Mouse (Mus musculus): ENCODE results near the gene Zfp771. TPM values are rescaled to one million over a fixed set of nuclear protein-coding genes. Genes with fewer than 3 reads are reported as not detected.

Zfp771 gene
- polyA plus RNA-seq, 1 experiment from 2014 or later = 70.4 TPM

DNA sequence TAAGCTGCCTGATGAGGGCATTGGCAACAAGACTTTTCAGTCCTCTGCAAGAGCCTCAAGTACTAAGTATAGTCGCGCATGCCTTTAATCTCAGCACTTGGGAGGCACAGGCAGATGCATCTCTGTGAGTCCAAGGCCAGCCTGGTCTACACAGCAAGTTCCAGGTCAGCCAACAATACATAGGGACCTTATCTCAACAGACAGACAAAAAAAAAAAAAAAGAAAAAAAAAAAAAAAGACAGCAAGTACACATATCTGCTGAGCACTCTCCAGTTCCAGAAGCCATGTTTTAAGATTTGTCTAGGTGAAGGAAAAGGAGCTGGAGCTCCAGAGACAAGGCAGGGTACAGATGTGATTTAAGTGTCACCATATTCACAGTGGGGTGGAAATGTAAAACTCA, 11.9 kb downstream of the Zfp771 start:
- Histone ChIP-seq H3K9me3 (replicated peaks; ENCODE audit: control insufficient read depth, low read length, poor library complexity, severe bottlenecking) (no peaks in the 10 kb centered on the region), H3K4me2 (ENCODE audit: low read length) (no peak overlapping the region), H3K9ac (ENCODE audit: low read depth, low read length) (no peak overlapping the region), H3K4me1 (ENCODE audit: control insufficient read depth, insufficient read depth, low read length) (peaks cover 20% of the 10 kb centered on the region), H3K4me3 (ENCODE audit: low read depth, low read length) (no peak overlapping the region), H3K36me3 (ENCODE audit: control insufficient read depth, insufficient read depth, low read length) (no peaks in the 10 kb centered on the region), H3K27ac (ENCODE audit: low read length) (no peak overlapping the region), H3K27me3 (ENCODE audit: control insufficient read depth, insufficient read depth, low read depth, low read length) (no peaks in the 10 kb centered on the region)
- 95% methylated on average over 2 of the region's 2 CpGs for WGBS
- ATAC-seq = no peak

GRCm38 (mm10) chr7:127256518-127256917, 12.4 kb downstream of the Zfp771 start:
- Histone ChIP-seq H3K9ac (ENCODE audit: low read depth, low read length) (no peak overlapping the region), H3K27ac (ENCODE audit: low read length) (no peak overlapping the region), H3K4me3 (ENCODE audit: low read depth, low read length) (no peak overlapping the region), H3K4me2 (ENCODE audit: low read length) (no peak overlapping the region), H3K27me3 (ENCODE audit: control insufficient read depth, insufficient read depth, low read depth, low read length) (no peaks in the 10 kb centered on the region), H3K36me3 (ENCODE audit: control insufficient read depth, insufficient read depth, low read length) (no peaks in the 10 kb centered on the region), H3K9me3 (replicated peaks; ENCODE audit: control insufficient read depth, low read length, poor library complexity, severe bottlenecking) (no peaks in the 10 kb centered on the region), H3K4me1 (ENCODE audit: control insufficient read depth, insufficient read depth, low read length) (peaks cover 24% of the 10 kb centered on the region)
- WGBS = 90% methylated on average over 5 of the region's 5 CpGs
- ATAC-seq = no peak

DNA sequence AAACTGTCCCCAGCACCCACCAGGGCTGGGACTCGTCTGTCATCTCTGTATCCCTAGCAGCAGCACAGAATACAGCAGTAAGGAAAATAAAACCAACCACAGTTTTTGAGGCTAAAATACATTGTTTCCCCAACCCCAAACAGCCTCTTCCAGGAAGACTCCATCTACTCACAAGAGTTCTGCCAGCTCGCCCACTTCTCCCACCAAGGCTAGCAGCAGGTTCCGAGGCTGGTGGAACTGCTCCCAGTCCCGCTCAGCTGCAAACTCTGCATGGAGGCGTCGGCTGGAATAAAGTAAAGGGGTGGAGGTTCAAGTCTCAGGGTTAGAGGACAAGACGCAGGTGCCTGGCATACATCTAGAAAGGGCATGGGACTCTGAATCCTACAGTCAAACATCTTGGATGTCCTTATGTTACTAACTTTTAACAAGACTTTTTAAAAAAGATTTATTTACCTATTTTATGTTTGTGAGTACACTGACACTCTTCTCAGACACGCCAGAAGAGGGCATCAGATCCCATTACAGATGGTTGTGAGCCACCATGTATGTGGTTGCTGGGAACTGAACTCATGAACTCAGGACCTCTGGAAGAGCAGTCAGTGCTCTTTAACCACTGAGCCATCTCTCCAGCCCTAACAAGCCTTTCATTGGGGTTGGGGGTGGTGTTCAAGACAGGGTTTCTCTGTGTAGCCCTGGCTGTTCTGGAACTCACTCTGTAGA, 15.3 kb downstream of the Zfp771 start:
- ATAC-seq = no peak
- H3K4me1 ChIP-seq (ENCODE audit: control insufficient read depth, insufficient read depth, low read length) = peaks cover 19% of the 10 kb centered on the region
- no peaks in the 10 kb centered on the region for H3K36me3 ChIP-seq (ENCODE audit: control insufficient read depth, insufficient read depth, low read length)
- H3K4me3 ChIP-seq (ENCODE audit: low read depth, low read length) = peak overlapping the region; percentile 59
- H3K27ac ChIP-seq (ENCODE audit: low read length) = no peak overlapping the region
- H3K9me3 ChIP-seq (replicated peaks; ENCODE audit: control insufficient read depth, low read length, poor library complexity, severe bottlenecking) = no peaks in the 10 kb centered on the region
- H3K4me2 ChIP-seq (ENCODE audit: low read length) = peak overlapping the region; percentile 73
- no peaks in the 10 kb centered on the region for H3K27me3 ChIP-seq (ENCODE audit: control insufficient read depth, insufficient read depth, low read depth, low read length)
- 75% methylated on average over 8 of the region's 8 CpGs for WGBS
- 0 out of 2 replicates have a peak overlapping the region, but pooled peaks have one; percentile 20 for H3K9ac ChIP-seq (ENCODE audit: low read depth, low read length)

GRCm38 (mm10) chr7:127260309-127261111, 16.4 kb downstream of the Zfp771 start, which contains the start of gene Dctpp1:
Gene Dctpp1, minus strand, starts transcription at chr7:127260709.
- Histone ChIP-seq H3K27ac (ENCODE audit: low read length) (peak within 1 kb of the TSS; percentile 38; the same call in 1 of the 2 replicates), H3K9ac (ENCODE audit: low read depth, low read length) (peak within 1 kb of the TSS; percentile 65), H3K4me1 (ENCODE audit: control insufficient read depth, insufficient read depth, low read length) (peaks cover 11% of the 10 kb centered on the region), H3K27me3 (ENCODE audit: control insufficient read depth, insufficient read depth, low read depth, low read length) (no peaks in the 10 kb centered on the region), H3K9me3 (replicated peaks; ENCODE audit: control insufficient read depth, low read length, poor library complexity, severe bottlenecking) (no peaks in the 10 kb centered on the region), H3K4me2 (ENCODE audit: low read length) (peak within 1 kb of the TSS; percentile 73), H3K4me3 (ENCODE audit: low read depth, low read length) (peak within 1 kb of the TSS; percentile 59), H3K36me3 (ENCODE audit: control insufficient read depth, insufficient read depth, low read length) (no peaks in the 10 kb centered on the region)
- peak; percentile 98 for ATAC-seq
- under 1% methylated on average over 50 of the region's 50 CpGs for WGBS

DNA sequence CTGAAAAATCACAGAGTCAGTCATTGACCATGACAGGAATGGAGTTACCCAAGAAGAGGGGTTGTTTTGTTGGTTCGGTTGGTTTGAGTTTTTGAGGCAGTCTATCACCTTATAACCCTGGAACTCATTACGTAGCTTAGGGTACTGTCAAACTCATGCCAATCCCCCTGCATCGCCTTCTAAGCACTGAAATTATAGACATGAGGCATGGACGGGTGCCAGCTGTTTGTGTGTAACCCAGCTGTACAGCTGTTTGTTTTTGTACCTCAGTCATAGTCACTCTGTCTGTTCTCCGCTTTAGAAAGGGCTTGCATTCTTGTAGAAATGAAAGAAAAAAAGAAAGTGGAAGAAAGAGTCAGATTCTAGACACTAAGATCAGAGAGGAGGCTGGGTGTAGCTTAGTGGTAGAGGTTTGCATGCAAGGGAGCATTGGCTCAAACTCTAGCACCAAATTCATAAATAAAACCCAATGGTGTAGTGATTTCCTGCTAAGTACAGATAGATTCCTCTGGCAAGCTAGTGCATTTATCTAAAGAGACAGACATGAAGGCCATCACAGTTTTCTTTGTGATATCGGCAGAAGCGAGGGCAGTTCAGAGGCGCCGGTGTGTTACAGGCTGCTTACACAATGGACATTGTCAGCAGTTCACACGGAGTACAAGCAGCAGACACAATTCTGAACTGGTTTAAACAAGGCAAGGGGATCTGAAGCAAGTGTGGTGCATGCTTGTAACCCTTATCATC, 18.3 kb downstream of the Zfp771 start:
- Histone ChIP-seq H3K4me2 (ENCODE audit: low read length) (no peak overlapping the region), H3K9ac (ENCODE audit: low read depth, low read length) (no peak overlapping the region), H3K27me3 (ENCODE audit: control insufficient read depth, insufficient read depth, low read depth, low read length) (no peaks in the 10 kb centered on the region), H3K9me3 (replicated peaks; ENCODE audit: control insufficient read depth, low read length, poor library complexity, severe bottlenecking) (no peaks in the 10 kb centered on the region), H3K36me3 (ENCODE audit: control insufficient read depth, insufficient read depth, low read length) (no peaks in the 10 kb centered on the region), H3K27ac (ENCODE audit: low read length) (no peak overlapping the region), H3K4me1 (ENCODE audit: control insufficient read depth, insufficient read depth, low read length) (peaks cover 11% of the 10 kb centered on the region), H3K4me3 (ENCODE audit: low read depth, low read length) (no peak overlapping the region)
- no peak for ATAC-seq
- WGBS = 86% methylated on average over 10 of the region's 10 CpGs

DNA sequence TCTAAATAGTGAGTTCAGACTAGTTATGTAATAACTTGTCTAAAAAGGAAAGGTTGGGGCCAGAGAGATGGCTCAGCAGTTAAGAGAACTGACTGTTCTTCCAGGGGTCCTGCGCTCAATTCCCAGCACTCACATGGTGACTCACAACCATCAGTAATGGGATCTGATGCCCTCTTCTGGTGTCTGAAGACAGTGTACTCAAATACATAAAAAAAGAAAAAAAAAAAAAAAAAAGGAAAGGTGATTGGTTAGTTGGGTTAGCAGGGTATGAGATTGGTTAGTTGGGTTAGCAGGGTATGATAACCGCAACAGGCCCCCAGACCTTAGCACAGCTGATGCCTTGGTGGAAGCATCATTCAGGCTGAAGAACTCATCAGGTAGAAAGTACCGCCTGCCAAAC, 19.5 kb downstream of the Zfp771 start:
- no peak for ATAC-seq
- H3K36me3 ChIP-seq (ENCODE audit: control insufficient read depth, insufficient read depth, low read length) = 0 out of 2 replicates have a peak, but pooled peaks cover 5% of the 10 kb centered on the region
- 96% methylated on average over 3 of the region's 3 CpGs for WGBS
- peaks cover 4% of the 10 kb centered on the region; the same call in 1 of the 2 replicates for H3K9me3 ChIP-seq (replicated peaks; ENCODE audit: control insufficient read depth, low read length, poor library complexity, severe bottlenecking)
- no peak overlapping the region for H3K9ac ChIP-seq (ENCODE audit: low read depth, low read length)
- H3K4me1 ChIP-seq (ENCODE audit: control insufficient read depth, insufficient read depth, low read length) = peaks cover 11% of the 10 kb centered on the region
- H3K4me3 ChIP-seq (ENCODE audit: low read depth, low read length) = no peak overlapping the region
- no peak overlapping the region for H3K4me2 ChIP-seq (ENCODE audit: low read length)
- no peak overlapping the region for H3K27ac ChIP-seq (ENCODE audit: low read length)
- no peaks in the 10 kb centered on the region for H3K27me3 ChIP-seq (ENCODE audit: control insufficient read depth, insufficient read depth, low read depth, low read length)

GRCm38 (mm10) chr7:127270256-127270655, 26.2 kb downstream of the Zfp771 start:
- Histone ChIP-seq H3K9ac (ENCODE audit: low read depth, low read length) (no peak overlapping the region), H3K4me1 (ENCODE audit: control insufficient read depth, insufficient read depth, low read length) (peaks cover 18% of the 10 kb centered on the region), H3K9me3 (replicated peaks; ENCODE audit: control insufficient read depth, low read length, poor library complexity, severe bottlenecking) (peaks cover 5% of the 10 kb centered on the region; the same call in 1 of the 2 replicates), H3K27ac (ENCODE audit: low read length) (no peak overlapping the region), H3K4me2 (ENCODE audit: low read length) (no peak overlapping the region), H3K4me3 (ENCODE audit: low read depth, low read length) (no peak overlapping the region), H3K27me3 (ENCODE audit: control insufficient read depth, insufficient read depth, low read depth, low read length) (no peaks in the 10 kb centered on the region), H3K36me3 (ENCODE audit: control insufficient read depth, insufficient read depth, low read length) (peaks cover 10% of the 10 kb centered on the region)
- no peak for ATAC-seq
- 86% methylated on average over 2 of the region's 2 CpGs for WGBS

GRCm38 (mm10) chr7:127270666-127271065, 26.6 kb downstream of the Zfp771 start:
- Histone ChIP-seq H3K36me3 (ENCODE audit: control insufficient read depth, insufficient read depth, low read length) (peaks cover 10% of the 10 kb centered on the region), H3K4me3 (ENCODE audit: low read depth, low read length) (no peak overlapping the region), H3K4me1 (ENCODE audit: control insufficient read depth, insufficient read depth, low read length) (peaks cover 18% of the 10 kb centered on the region), H3K9me3 (replicated peaks; ENCODE audit: control insufficient read depth, low read length, poor library complexity, severe bottlenecking) (peaks cover 5% of the 10 kb centered on the region; the same call in 1 of the 2 replicates), H3K9ac (ENCODE audit: low read depth, low read length) (no peak overlapping the region), H3K4me2 (ENCODE audit: low read length) (no peak overlapping the region), H3K27me3 (ENCODE audit: control insufficient read depth, insufficient read depth, low read depth, low read length) (no peaks in the 10 kb centered on the region), H3K27ac (ENCODE audit: low read length) (no peak overlapping the region)
- no peak for ATAC-seq
- 95% methylated on average over 5 of the region's 5 CpGs for WGBS

Data from midbrain, embryonic 16.5 days (tissue).